Mouse (Mus musculus) kidney, embryonic 14.5 days (tissue): ENCODE data around the gene Ubr4. TPM values are rescaled to one million over a fixed set of nuclear protein-coding genes. Genes with fewer than 3 reads are reported as not detected.

ENCODE experiments used
- ATAC-seq: fragments of 200-750 bp; cut with Nextera tagmentation; 2 replicates; pipeline ENCODE4 v1.8.0; 2017; ENCODE audit warnings: moderate number of reproducible peaks, mild to moderate bottlenecking, moderate TSS enrichment, moderate library complexity; ENCODE audit not compliant: low FRiP score, low TSS enrichment
- H3K27ac ChIP-seq: fragments of 300-500 bp; sonication (generic); 2 replicates; pipeline ENCODE4 v1.5.1; 2014; ENCODE audit warnings: low read depth, mild to moderate bottlenecking, low read length, moderate library complexity, mixed read lengths
- H3K27me3 ChIP-seq: fragments of 300-500 bp; sonication (generic); 2 replicates; pipeline ENCODE4 v1.6.1; 2014; ENCODE audit warnings: mild to moderate bottlenecking, low read length; ENCODE audit not compliant: control insufficient read depth, insufficient read depth
- H3K36me3 ChIP-seq: fragments of 300-500 bp; sonication (generic); 2 replicates; pipeline ENCODE4 v1.6.1; 2014; ENCODE audit warnings: low read length, mixed read lengths; ENCODE audit not compliant: control insufficient read depth, insufficient read depth
- H3K4me1 ChIP-seq: fragments of 300-500 bp; sonication (generic); 2 replicates; pipeline ENCODE4 v1.6.1; 2014; ENCODE audit warnings: low read length, mixed read lengths; ENCODE audit not compliant: control insufficient read depth, insufficient read depth
- H3K4me2 ChIP-seq: fragments of 300-500 bp; sonication (generic); replicated peaks from 2 replicates; pipeline ENCODE4 v1.6.1; 2014; ENCODE audit warnings: low read depth, mild to moderate bottlenecking, low read length
- H3K4me3 ChIP-seq: fragments of 300-500 bp; sonication (generic); 2 replicates; pipeline ENCODE4 v1.5.1; 2014; ENCODE audit warnings: mild to moderate bottlenecking, low read length
- H3K9ac ChIP-seq: fragments of 300-500 bp; sonication (generic); 2 replicates; pipeline ENCODE4 v1.6.1; 2014; ENCODE audit warnings: low read depth, mild to moderate bottlenecking, low read length, moderate library complexity
- H3K9me3 ChIP-seq: fragments of 300-500 bp; sonication (generic); 2 replicates; pipeline ENCODE4 v1.6.1; 2016; ENCODE audit warnings: low read length; ENCODE audit not compliant: control insufficient read depth
- WGBS: fragments of 180-500 bp; shearing (Covaris S2); extraction: QIAGEN DNeasy Blood & Tissue Kit; methylation state at CpG from one replicate; pipeline ENCODE4 v1.1.7; 2014; 5-methylcytosine and 5-hydroxymethylcytosine counted together
- polyA plus RNA-seq: library from polyadenylated mRNA; unstranded; fragments of >200 nt; fragmentation: Nextera tagmentation; extraction: Ambion mirVana; gene quantifications from 2 replicates; pipeline ENCODE4 v1.2.1, GENCODE M21; 2014

The Ubr4 gene
- polyA plus RNA-seq, 1 experiment from 2014 or later, result 88.6 TPM

- H3K27ac ChIP-seq, result no peak overlapping the region
- H3K27me3 ChIP-seq, result no peaks in the 10 kb centered on the region
- ATAC-seq, result no peak
- no peaks in the 10 kb centered on the region for H3K9me3 ChIP-seq
- no peaks in the 10 kb centered on the region for H3K4me1 ChIP-seq
- H3K4me3 ChIP-seq, result no peak overlapping the region
- no peak overlapping the region for H3K4me2 ChIP-seq
- WGBS, result 92% methylated on average over 6 of the region's 6 CpGs
- peaks cover 100% of the 10 kb centered on the region for H3K36me3 ChIP-seq
- H3K9ac ChIP-seq, result no peak overlapping the region
These were observed 101.9 kb downstream of the Ubr4 start for GRCm38 (mm10) chr4:139454339-139454738.

DNA sequence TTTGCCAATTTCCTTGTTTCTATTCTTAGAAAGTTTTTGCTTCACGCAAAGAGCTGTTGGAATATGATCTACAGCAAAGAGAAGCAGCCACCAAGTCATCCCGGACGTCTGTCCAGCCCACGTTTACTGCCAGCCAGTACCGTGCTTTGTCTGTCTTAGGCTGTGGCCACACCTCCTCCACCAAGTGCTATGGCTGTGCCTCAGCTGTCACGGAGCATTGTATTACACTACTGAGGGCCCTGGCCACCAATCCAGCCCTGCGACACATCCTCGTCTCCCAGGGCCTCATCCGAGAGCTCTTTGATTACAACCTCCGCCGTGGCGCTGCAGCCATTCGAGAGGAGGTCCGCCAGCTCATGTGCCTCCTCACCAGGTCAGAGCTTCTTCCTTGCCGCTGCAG is 107.6 kb downstream of the Ubr4 start:
- Histone ChIP-seq H3K4me2 (no peak overlapping the region), H3K4me3 (no peak overlapping the region), H3K27me3 (no peaks in the 10 kb centered on the region), H3K9ac (no peak overlapping the region), H3K4me1 (no peaks in the 10 kb centered on the region), H3K36me3 (peaks cover 100% of the 10 kb centered on the region), H3K27ac (no peak overlapping the region), H3K9me3 (no peaks in the 10 kb centered on the region)
- 61% methylated on average over 15 of the region's 15 CpGs for WGBS
- peak; percentile 90 for ATAC-seq

DNA sequence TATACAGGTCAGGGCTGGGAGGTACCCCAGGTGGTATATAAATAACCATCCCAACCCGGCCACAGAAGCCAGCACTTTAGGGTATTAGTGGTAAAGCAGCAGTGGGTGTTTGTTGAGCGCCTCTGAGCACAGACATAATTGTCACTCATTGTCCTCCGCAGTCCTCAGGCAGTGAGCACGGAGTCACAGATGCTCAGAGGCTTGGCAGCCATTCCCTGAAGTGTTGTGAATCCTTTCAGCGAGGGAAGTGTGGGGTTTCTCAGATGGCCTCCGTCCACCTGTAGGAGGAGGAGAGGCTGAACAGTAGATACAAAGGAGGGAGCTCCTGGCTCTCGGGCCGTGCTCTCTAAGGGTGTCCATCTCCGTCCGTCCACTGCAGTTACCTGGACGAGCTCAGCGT is 111.8 kb downstream of the Ubr4 start:
- no peak for ATAC-seq
- Histone ChIP-seq H3K4me1 (no peaks in the 10 kb centered on the region), H3K4me3 (no peak overlapping the region), H3K4me2 (no peak overlapping the region), H3K27me3 (no peaks in the 10 kb centered on the region), H3K36me3 (peaks cover 99% of the 10 kb centered on the region), H3K9ac (no peak overlapping the region), H3K27ac (no peak overlapping the region), H3K9me3 (no peaks in the 10 kb centered on the region)
- 95% methylated on average over 12 of the region's 12 CpGs for WGBS

DNA sequence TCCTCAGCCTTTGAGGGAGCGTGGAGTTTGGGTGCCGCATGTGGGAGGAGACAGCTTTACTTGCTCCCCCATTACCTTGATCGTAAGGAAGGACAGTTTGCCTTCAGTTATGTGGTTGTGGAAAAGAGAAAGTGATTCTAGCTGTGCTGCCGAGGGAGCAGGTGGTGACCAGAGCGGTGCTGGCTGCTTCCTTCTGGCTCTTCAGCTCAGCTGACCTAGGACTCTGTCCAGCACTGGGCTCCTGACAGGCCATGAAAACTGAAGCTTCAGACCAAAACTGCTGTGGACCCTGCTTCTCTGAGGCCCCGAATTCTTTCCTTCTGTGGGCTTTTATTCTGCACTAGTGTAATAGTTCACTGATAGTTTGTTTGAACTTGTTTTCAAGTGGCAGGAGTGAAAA is 114.1 kb downstream of the Ubr4 start:
- WGBS, result 88% methylated on average over 6 of the region's 6 CpGs
- H3K9me3 ChIP-seq, result no peaks in the 10 kb centered on the region

GRCm38 (mm10) chr4:139470198-139470597 is 117.8 kb downstream of the Ubr4 start:
- Histone ChIP-seq H3K4me3 (no peak overlapping the region), H3K9me3 (no peaks in the 10 kb centered on the region), H3K4me1 (no peaks in the 10 kb centered on the region), H3K4me2 (no peak overlapping the region), H3K9ac (no peak overlapping the region), H3K27me3 (no peaks in the 10 kb centered on the region), H3K36me3 (peaks cover 99% of the 10 kb centered on the region), H3K27ac (no peak overlapping the region)
- WGBS, result 39% methylated on average over 7 of the region's 7 CpGs
- peak; percentile 67 for ATAC-seq

More for the DNA sequence above, 114.1 kb downstream of the Ubr4 start:
- no peak overlapping the region for H3K27ac ChIP-seq
- no peaks in the 10 kb centered on the region for H3K4me1 ChIP-seq
- no peak overlapping the region for H3K4me2 ChIP-seq
- H3K27me3 ChIP-seq, result no peaks in the 10 kb centered on the region
- no peak for ATAC-seq
- H3K9ac ChIP-seq, result no peak overlapping the region
- H3K4me3 ChIP-seq, result no peak overlapping the region
- peaks cover 99% of the 10 kb centered on the region for H3K36me3 ChIP-seq

DNA sequence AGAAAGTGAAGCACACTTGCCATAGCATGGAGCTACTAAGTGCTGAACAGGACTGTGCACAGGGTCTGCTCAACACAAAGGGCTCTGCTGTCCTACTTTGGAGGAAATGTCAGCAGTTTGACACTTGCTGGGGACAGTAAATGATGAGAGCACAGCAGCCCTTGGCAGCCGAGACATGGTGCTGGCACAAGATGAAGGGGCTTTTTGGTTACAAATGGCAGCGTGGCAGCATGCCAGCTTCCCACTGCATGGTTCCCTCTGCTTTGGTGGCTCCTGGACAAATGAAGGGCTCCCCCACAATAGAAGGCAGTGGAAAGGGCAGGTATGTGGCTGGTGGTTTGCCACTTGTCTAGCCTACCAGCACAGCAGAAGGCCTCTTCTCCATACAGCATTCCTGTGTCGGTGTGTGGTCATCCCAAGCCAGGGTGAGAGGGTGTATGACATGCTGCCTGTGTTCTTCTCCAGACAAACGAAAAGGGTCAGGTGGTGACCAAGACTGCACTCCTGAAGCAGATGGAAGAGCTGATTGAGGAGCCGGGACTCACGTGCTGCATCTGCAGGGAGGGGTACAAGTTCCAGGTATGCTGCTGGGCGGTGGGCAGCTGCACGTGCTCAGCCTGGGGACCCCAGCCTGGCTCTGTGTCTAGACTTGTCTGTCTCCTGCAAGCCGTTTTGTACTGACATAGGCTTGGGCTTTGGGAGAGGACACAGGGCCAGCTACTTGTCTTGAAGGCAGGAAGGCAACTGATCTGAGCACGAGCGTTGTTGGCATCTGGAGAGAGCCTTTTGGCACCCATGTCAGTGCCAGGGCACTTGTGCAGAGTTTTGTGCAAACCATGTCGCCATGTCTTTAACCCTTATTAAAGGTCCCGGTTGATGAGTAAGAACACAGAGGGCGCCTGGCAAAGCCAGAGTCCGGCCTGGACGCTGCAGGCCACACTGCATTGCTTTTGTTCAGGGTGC is 124.5 kb downstream of the Ubr4 start:
- 96% methylated on average over 16 of the region's 16 CpGs for WGBS
- peaks cover 97% of the 10 kb centered on the region for H3K36me3 ChIP-seq
- no peak for ATAC-seq
- no peak overlapping the region for H3K4me2 ChIP-seq
- H3K27me3 ChIP-seq, result no peaks in the 10 kb centered on the region
- no peak overlapping the region for H3K9ac ChIP-seq
- H3K4me1 ChIP-seq, result no peaks in the 10 kb centered on the region
- no peaks in the 10 kb centered on the region for H3K9me3 ChIP-seq
- no peak overlapping the region for H3K4me3 ChIP-seq
- H3K27ac ChIP-seq, result no peak overlapping the region

DNA sequence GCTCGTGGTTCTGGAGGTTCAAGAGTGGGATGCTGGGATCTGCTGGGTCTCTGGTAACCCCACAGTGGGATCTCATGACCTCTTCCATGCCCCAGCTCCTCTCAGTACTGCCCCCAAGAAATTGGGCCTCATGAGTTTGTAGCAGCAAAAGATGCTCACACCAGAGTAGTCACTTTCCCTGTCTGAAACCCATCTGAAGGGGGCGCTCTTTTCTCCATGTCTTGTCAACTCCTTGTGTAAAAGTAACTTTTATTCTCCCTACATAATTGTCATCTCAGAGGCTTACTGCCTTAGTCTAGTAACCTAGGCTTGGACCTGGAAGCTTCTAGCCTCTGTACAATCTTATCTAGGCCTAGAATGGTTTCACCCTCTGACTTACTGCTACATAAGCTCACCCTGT is 125.6 kb downstream of the Ubr4 start:
- no peak overlapping the region for H3K9ac ChIP-seq
- no peak overlapping the region for H3K4me2 ChIP-seq
- H3K27ac ChIP-seq, result no peak overlapping the region
- no peaks in the 10 kb centered on the region for H3K27me3 ChIP-seq
- ATAC-seq, result no peak
- H3K4me3 ChIP-seq, result no peak overlapping the region
- H3K4me1 ChIP-seq, result 0 out of 2 replicates have a peak, but pooled peaks cover under 1% of the 10 kb centered on the region
- 87% methylated on average over 2 of the region's 2 CpGs for WGBS
- no peaks in the 10 kb centered on the region for H3K9me3 ChIP-seq
- peaks cover 97% of the 10 kb centered on the region for H3K36me3 ChIP-seq

DNA sequence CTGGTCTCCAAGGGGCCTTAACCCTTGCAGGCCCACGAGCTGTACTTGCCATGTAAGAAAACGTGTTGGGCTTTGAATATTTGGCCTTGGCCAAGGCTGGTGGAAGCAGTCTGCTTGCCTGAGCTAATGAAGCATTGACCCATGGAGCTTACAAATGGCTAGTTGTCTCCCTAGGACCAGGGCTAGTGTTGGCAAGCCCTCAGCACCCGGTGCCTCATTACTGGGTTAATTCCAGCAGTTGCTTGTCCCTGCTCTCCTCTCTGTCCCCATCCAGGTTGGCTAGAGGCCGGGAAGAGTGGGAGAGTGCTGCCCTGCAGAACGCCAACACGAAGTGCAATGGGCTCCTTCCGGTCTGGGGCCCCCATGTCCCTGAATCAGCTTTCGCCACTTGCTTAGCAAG is 126.8 kb downstream of the Ubr4 start:
- whole genome bisulfite sequencing, result 93% methylated on average over 8 of the region's 8 CpGs

DNA sequence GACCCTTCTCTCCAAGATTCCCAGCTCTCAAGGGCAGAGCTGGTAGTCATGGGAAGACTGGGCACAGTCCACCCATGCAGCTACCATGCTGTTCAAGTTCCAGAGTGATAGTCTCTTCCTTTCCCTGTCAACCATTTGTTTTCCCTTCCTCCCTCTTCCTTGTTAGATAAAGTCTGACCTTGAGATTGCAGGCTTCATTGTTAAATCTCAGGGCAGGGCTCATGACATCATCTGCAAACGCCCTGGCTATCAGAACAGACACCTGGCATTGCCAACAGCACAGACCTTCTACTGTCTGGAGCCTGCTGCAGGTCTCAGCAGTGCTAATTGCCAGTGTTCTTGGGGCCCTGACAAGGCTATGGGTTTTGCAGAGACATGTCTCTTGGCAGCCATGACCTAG is 129.0 kb downstream of the Ubr4 start:
- ATAC-seq, result no peak
- no peaks in the 10 kb centered on the region for H3K9me3 ChIP-seq
- no peak overlapping the region for H3K27ac ChIP-seq
- no peaks in the 10 kb centered on the region for H3K27me3 ChIP-seq
- H3K4me1 ChIP-seq, result 0 out of 2 replicates have a peak, but pooled peaks cover 4% of the 10 kb centered on the region
- 83% methylated on average over 1 of the region's 1 CpGs for WGBS
- no peak overlapping the region for H3K4me2 ChIP-seq
- no peak overlapping the region for H3K4me3 ChIP-seq
- peaks cover 95% of the 10 kb centered on the region for H3K36me3 ChIP-seq
- no peak overlapping the region for H3K9ac ChIP-seq

More for the DNA sequence above, 126.8 kb downstream of the Ubr4 start:
- H3K9ac ChIP-seq, result no peak overlapping the region
- H3K27me3 ChIP-seq, result no peaks in the 10 kb centered on the region
- peaks cover 97% of the 10 kb centered on the region for H3K36me3 ChIP-seq
- H3K4me3 ChIP-seq, result no peak overlapping the region
- no peak overlapping the region for H3K4me2 ChIP-seq
- H3K9me3 ChIP-seq, result no peaks in the 10 kb centered on the region
- no peak overlapping the region for H3K27ac ChIP-seq
- 0 out of 2 replicates have a peak, but pooled peaks cover 4% of the 10 kb centered on the region for H3K4me1 ChIP-seq
- no peak for ATAC-seq
